Mouse (Mus musculus): ENCODE results near the gene Ctdspl. TPM values are rescaled to one million over a fixed set of nuclear protein-coding genes. Genes with fewer than 3 reads are reported as not detected.

Gene Ctdspl
- polyA plus RNA-seq, 1 experiment, result 5.5 TPM

- peaks cover 1% of the 10 kb centered on the region for H3K4me1 ChIP-seq (ENCODE audit: control insufficient read depth, insufficient read depth, low read length)
- no peak overlapping the region for H3K4me3 ChIP-seq (ENCODE audit: insufficient read depth, low read length)
- no peak overlapping the region for H3K27ac ChIP-seq (ENCODE audit: insufficient read depth, low read depth, low read length)
- no peak for TF ChIP-seq POLR2A (IDR thresholded peaks at IDR 0.05; ENCODE audit: borderline replicate concordance, low read depth, low read length)
These were observed 79.2 kb downstream of the Ctdspl start for GRCm38 (mm10) chr9:119005303-119006029.

DNA sequence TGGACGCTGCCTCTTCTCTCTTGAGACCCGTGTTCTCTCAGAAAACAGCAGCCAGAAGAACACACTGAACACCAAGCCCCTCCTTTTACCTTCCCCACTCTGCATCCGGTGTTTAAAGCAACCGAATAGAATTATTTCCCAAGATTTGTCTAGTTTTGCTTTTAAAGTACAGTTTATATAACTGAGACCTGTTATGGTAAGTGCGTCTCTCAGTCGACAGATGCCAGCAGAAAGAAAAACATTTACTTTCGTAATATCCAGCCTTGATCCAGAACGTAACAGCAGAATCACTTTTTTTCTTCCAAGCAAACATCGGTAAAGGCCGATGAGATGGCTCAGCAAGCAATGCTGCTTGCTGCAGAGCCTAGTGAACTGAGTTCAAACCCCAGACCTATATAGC, 81.0 kb downstream of the Ctdspl start:
- H3K4me3 ChIP-seq (ENCODE audit: insufficient read depth, low read length), result no peak overlapping the region
- H3K27ac ChIP-seq (ENCODE audit: insufficient read depth, low read depth, low read length), result no peak overlapping the region
- no peaks in the 10 kb centered on the region for H3K4me1 ChIP-seq (ENCODE audit: control insufficient read depth, insufficient read depth, low read length)
- TF ChIP-seq POLR2A (IDR thresholded peaks at IDR 0.05; ENCODE audit: borderline replicate concordance, low read depth, low read length) (no peak), CTCF (IDR thresholded peaks at IDR 0.05; ENCODE audit: low read depth, low read length) (no peak)

DNA sequence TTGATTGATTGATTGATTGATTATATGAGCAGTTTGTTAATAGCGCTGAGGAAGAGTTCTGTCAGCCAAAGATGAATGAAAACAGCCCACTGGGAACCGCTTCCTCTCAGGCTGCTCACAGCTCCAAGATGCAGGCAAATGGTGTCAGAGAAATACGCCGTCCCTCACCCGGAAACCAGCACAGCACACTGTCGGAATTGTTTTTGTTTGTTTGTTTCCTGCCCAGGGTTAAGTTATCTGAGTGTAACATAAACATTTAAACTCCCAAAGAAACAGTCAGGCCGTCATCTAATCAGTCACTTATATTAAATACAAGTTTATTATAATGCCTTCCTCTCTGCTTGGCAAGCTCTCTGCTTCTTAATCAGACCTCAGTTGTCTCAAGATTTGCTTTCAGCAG, 82.6 kb downstream of the Ctdspl start:
- no peak overlapping the region for H3K27ac ChIP-seq (ENCODE audit: insufficient read depth, low read depth, low read length)
- TF ChIP-seq CTCF (IDR thresholded peaks at IDR 0.05; ENCODE audit: low read depth, low read length) (no peak), POLR2A (IDR thresholded peaks at IDR 0.05; ENCODE audit: borderline replicate concordance, low read depth, low read length) (no peak)
- no peaks in the 10 kb centered on the region for H3K4me1 ChIP-seq (ENCODE audit: control insufficient read depth, insufficient read depth, low read length)
- no peak overlapping the region for H3K4me3 ChIP-seq (ENCODE audit: insufficient read depth, low read length)

- Histone ChIP-seq H3K4me1 (ENCODE audit: control insufficient read depth, insufficient read depth, low read length) (no peaks in the 10 kb centered on the region), H3K27ac (ENCODE audit: insufficient read depth, low read depth, low read length) (no peak overlapping the region), H3K4me3 (ENCODE audit: insufficient read depth, low read length) (no peak overlapping the region)
- TF ChIP-seq CTCF (IDR thresholded peaks at IDR 0.05; ENCODE audit: low read depth, low read length), result no peak
- TF ChIP-seq POLR2A (IDR thresholded peaks at IDR 0.05; ENCODE audit: borderline replicate concordance, low read depth, low read length), result no peak
These were observed 84.0 kb downstream of the Ctdspl start for GRCm38 (mm10) chr9:119010156-119010710.

GRCm38 (mm10) chr9:119016785-119017507, 90.7 kb downstream of the Ctdspl start:
- Histone ChIP-seq H3K4me3 (ENCODE audit: insufficient read depth, low read length) (no peak overlapping the region), H3K27ac (ENCODE audit: insufficient read depth, low read depth, low read length) (no peak overlapping the region), H3K4me1 (ENCODE audit: control insufficient read depth, insufficient read depth, low read length) (no peaks in the 10 kb centered on the region)
- no peak for TF ChIP-seq CTCF (IDR thresholded peaks at IDR 0.05; ENCODE audit: low read depth, low read length)
- no peak for TF ChIP-seq POLR2A (IDR thresholded peaks at IDR 0.05; ENCODE audit: borderline replicate concordance, low read depth, low read length)

GRCm38 (mm10) chr9:119021731-119022130, 95.5 kb downstream of the Ctdspl start:
- no peaks in the 10 kb centered on the region for H3K4me1 ChIP-seq (ENCODE audit: control insufficient read depth, insufficient read depth, low read length)
- no peak for TF ChIP-seq CTCF (IDR thresholded peaks at IDR 0.05; ENCODE audit: low read depth, low read length)
- TF ChIP-seq POLR2A (IDR thresholded peaks at IDR 0.05; ENCODE audit: borderline replicate concordance, low read depth, low read length), result no peak
- H3K4me3 ChIP-seq (ENCODE audit: insufficient read depth, low read length), result no peak overlapping the region
- no peak overlapping the region for H3K27ac ChIP-seq (ENCODE audit: insufficient read depth, low read depth, low read length)

DNA sequence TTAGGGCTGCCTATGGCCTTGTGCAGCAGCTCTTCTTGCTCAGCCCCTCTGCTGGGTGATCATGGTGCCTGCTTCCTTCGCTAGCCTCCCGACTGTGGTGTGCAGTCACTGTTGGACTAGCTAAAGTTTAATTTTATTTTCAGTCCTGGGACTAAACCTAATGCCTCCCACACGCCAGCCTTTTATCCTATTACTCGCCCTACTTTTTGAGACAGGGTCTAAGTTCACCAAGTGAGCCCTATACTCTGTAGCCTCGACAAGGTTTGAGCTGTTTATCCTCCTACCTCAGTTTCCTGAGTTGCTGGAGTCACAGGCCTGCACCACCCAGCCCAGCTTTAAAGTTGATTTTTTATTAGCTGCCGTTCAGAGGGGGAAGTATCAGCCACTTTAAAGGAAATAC, 99.0 kb downstream of the Ctdspl start:
- H3K4me1 ChIP-seq (ENCODE audit: control insufficient read depth, insufficient read depth, low read length), result peaks cover 6% of the 10 kb centered on the region; the same call in 1 of the 2 replicates

DNA sequence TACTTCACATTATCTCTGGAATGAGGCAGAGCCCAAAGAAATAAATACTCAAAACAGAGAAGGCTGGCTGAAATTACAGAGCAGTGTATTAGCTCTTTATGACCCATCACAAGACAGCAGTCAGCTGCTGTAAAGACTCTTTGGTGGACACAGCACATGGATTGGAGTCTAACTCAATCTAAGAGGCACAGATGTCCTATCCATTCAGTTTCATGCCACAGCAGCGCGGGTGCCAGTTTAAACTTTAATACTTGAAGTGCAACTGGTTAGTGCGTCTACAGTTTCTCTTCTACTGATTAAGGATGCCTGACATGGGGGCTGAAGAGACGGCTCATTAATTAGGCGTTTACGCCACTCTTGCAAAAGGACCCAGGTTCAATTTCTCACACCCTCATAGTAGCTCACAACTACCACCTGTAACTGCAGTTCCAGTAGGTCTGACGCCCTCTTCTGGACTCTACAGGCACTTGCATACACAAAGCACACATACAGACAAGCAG, 99.6 kb downstream of the Ctdspl start:
- Histone ChIP-seq H3K4me3 (ENCODE audit: insufficient read depth, low read length) (no peak overlapping the region), H3K4me1 (ENCODE audit: control insufficient read depth, insufficient read depth, low read length) (peaks cover 6% of the 10 kb centered on the region; the same call in 1 of the 2 replicates), H3K27ac (ENCODE audit: insufficient read depth, low read depth, low read length) (no peak overlapping the region)
- TF ChIP-seq CTCF (IDR thresholded peaks at IDR 0.05; ENCODE audit: low read depth, low read length) (no peak), POLR2A (IDR thresholded peaks at IDR 0.05; ENCODE audit: borderline replicate concordance, low read depth, low read length) (no peak)

More for the DNA sequence above, 99.0 kb downstream of the Ctdspl start:
- H3K27ac ChIP-seq (ENCODE audit: insufficient read depth, low read depth, low read length), result no peak overlapping the region
- H3K4me3 ChIP-seq (ENCODE audit: insufficient read depth, low read length), result no peak overlapping the region
- TF ChIP-seq CTCF (IDR thresholded peaks at IDR 0.05; ENCODE audit: low read depth, low read length), result no peak
- TF ChIP-seq POLR2A (IDR thresholded peaks at IDR 0.05; ENCODE audit: borderline replicate concordance, low read depth, low read length), result no peak

GRCm38 (mm10) chr9:119027337-119027736, 101.1 kb downstream of the Ctdspl start:
- TF ChIP-seq POLR2A (IDR thresholded peaks at IDR 0.05; ENCODE audit: borderline replicate concordance, low read depth, low read length) (no peak), CTCF (IDR thresholded peaks at IDR 0.05; ENCODE audit: low read depth, low read length) (no peak)
- H3K4me1 ChIP-seq (ENCODE audit: control insufficient read depth, insufficient read depth, low read length), result peaks cover 6% of the 10 kb centered on the region; the same call in 1 of the 2 replicates
- no peak overlapping the region for H3K4me3 ChIP-seq (ENCODE audit: insufficient read depth, low read length)
- H3K27ac ChIP-seq (ENCODE audit: insufficient read depth, low read depth, low read length), result no peak overlapping the region
